Mouse (Mus musculus): ENCODE measurements at regions not wholly inside any gene's neighbourhood (a gene's known extent, or its start where the extent isn't known, plus 50 kb on each side); places are given as distances from the start of the nearest gene placed in this dataset.

DNA sequence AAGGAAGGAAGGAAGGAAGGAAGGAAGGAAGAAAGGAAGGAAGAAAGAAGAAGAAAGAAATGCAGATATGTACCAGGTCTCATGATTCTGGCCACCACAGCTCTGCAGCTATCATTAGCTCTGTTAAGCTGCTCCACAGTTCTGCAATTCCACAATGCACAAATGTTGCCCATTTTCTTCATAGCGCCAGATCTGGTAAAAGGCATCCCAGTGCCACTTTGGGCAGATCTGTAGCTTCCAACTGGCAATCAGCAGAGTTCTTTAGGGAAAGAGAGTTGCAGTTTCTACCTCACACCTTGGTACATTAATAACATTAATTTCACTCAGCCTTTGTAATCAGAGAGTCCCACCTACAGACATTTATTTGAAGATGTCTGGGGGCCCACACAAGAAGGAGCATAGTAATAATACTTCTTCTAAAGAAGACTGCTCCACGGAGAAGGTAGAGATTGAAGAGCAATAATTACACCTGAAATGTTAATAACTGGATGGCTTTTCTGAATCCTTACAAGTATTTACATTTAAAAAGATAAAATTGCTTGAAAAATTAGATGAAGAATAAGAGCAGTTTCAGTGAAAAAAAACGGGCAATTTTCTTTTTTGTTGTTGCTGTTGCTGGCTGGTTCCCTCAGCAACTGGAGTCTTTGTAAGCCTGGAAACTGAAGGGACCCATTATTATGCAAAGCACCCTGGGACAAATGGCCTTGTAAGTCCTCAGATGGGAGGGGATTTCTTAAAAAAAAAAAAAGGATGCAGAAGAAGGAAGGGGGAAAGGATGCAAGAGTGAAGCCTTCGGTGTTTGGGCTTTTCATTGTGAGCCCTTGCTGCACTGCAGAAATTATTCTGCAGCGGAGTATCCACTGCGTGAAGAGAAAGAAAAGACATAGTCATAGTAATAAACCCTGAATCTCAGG lies 418.1 kb upstream of the Nr5a2 start:
- DNase-seq: no peak

DNA sequence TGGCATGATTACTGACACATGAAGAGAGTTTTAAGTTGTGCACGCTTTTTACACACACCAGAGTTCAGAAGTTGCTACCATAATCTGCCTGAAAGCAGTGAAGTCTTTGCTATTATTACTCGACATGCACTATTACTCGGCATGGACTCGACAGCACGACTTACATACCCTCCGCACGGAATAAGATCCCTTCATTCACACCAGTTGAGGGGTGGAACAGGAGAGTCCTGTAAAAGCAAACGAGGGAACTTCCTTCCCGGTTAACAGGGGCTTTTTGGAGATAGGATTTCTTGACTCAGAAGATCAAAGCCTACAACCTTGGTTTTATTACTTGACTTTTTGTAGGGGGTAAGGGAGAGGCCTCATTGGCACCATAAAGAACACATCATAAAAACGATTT lies 416.4 kb upstream of the Nr5a2 start:
- DNase-seq: no peak

DNA sequence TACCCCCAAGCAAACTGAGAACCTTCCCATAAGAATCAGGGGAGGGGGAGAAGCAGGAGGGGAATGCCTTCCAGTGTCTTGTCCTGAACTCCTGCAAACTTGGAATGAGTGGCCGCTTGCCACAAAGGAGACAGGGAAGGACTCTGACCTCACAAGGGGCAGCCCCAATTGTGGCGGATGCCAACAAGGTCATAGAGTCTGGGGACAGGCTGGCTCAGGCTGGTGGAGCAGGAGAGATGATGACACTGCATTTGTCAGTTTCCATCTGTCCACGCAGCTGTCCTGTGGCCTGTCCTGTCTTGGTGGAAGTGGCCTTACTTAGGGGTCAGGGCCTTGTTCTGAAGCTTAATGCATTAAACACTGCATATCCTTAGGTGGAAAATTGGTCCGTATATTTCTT lies 414.4 kb upstream of the Nr5a2 start:
- no peak for DNase-seq

DNA sequence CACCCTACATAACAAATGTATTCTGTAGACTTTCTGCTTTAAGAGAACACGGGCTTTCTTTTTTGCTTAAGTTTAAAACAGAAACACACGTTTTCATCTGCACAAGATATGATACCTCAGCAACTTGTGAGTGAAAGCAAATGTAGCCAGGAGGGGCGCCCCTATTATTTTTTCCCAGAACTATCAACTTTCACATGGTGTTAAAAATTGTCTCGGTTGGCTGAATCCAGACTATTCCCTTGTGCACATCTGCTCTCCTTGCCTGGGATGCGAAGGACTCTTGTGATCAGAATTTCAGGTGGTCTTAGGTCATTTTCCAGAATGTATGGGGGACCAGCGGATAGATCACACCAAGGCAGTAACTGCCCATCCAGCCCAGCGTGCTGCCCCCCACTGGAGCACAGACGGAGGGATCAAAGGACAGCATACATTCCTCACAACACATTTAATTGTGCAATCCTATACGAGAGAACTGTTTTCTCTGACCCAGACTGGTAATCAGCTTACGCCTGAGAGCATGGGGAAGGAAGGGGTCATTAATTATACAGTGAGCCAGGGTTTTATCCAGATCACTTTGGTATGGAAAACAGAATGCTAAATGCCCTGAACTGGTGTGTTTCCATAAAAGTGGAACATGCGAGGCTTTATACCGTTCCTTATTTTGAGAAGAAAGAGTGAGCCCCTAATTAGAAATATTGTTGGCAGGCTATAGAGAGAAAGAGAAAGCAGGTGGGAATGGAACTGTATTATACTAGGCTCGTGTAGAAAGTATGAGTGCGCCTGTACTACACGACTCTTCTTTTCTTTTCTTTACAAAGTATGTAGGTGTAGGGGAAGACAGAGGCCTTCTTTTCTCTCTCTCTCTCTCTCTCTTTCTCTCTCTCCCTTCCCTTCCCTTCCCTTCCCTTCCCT lies 413.5 kb upstream of the Nr5a2 start:
- no peak for DNase-seq

DNA sequence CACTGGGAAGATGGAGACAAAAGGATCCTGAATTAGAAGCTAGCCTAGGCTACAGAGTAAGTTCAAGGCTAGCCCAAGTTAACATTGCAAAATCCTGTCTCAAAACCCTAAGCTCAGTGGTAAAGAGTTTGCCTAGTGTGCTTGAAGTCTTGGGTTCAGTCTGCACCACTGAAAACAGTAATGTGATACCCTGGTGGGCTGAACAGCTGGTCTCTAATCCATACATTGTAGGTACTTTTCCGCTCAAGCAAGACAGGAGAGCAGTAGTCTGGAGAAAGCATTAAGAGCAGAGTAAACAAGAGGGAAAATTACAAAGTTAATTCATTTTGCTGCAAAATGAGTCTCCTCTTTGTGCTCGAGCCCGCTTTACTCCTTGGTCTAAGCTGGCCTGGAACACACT lies 412.0 kb upstream of the Nr5a2 start:
- DNase-seq: no peak

DNA sequence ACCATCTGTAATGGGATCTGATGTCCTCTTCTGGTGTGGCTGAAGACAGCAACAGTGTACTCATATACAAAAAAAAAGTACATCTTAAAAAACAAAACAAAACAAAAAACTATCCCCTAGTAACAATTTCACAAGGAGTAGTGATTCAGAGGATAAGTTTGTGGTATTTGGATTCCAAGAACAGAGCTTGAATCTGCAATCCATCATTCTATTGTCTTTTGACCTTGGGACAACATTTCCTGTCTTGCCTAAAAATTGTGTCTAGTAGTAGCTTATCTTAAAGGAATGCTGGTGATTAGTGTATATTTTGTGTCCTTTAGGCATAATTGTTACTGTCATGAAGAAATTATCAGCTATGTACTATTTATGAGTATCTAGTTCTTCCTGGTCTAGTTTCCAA lies 404.1 kb upstream of the Nr5a2 start:
- no peak for DNase-seq

DNA sequence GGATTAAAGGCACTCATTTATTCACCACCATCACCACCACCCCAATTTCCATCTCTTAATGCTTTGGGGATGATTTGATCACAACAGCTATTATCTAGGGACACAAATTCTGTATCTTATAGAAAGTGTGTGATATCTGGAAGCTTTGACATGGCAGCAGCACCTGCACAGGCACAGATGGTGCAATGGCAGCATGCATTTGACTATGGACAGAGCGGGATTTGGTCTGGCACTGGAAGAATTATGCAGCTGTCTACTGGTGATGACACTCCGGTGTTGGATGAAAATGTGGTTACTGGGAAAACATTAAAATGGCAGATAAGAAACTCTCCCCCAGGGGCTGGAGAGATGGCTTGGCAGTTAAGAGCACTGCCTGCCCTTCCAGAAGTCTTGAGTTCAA lies 403.7 kb upstream of the Nr5a2 start:
- DNase-seq: no peak

DNA sequence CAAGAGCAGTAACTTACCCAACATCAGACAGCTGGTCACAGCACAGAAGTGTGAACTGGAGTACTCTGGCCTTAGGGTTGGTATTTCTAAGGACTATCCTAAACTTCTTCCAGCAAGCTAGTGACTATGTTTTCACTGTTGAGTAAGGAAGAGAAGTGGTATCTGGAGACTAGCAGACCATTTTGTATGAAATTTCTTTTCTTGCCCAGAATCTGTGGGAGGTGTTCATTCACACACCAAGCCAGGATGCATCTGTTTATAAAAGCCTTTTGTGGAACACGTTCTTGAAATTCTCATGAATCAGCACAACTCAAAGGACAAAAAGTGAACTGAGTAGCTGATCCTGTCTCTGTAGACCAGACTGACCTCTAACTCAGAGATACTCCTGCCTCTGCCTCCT lies 403.3 kb upstream of the Nr5a2 start:
- DNase-seq: no peak

DNA sequence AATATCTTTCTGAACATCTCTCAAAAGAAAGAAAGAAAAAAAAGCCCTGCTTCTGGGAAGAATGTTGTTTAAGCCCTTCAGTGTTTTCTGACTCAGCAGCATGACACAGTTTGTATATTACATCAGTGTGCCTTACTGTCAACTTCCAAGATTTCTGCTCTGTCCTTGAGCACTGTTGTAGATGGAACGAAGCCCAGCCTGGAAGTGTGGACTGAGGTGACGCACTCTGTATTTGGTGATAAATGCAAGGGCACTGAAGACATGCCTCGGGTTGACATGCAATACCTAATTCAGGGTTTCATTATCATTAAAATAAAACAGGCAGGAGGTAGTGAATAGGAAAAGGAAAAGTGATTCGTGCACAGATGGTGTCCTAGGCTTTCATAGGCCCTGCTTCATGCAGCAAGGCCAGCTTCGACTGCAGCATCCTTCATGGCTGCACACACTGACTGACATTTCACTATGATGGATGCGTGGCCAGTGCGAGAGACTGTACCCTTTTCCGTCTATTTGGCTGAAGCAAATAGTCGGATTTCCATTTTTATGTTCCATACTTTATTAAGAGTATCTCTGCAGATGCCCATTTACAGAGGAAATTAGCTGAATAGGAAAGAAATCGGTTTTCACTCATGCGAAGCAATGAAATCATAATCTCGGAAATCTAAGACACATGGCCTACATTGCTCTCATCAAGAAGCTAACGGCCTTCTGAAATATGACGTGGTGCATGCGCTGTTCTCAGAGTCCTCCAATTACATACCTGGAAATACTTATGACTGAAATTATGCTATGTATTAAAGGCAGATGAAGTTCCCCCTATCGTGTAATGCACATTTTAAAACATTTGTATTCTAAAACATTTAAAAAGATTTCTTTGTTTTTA lies 400.7 kb upstream of the Nr5a2 start:
- DNase-seq: no peak

DNA sequence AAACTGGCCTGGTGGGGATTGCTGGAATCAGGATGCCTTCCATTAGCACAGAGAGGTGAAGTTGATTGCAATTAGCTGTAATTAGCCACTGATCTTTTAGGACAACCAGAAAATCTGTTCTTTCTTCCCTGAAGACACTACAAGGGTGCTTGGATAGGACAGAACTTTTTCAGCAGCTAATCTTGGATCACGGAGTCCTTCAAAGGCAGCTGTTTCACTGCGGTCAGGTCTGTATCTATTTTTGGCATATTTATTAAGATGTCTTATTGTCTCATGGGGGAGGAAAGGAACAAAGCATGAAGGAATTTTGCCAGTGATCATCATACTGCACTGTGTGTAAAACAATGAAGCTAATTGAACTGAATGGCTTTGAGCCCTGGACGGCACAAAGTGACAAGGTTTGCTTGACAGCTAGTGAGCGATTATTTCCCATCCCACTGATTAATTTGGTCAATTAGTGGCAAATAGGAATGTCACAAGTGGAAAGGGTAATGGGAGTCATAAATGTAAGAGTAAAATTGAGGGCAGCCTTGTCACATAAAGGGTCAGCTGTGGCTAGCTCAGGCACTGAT lies 395.8 kb upstream of the Nr5a2 start:
- no peak for DNase-seq

DNA sequence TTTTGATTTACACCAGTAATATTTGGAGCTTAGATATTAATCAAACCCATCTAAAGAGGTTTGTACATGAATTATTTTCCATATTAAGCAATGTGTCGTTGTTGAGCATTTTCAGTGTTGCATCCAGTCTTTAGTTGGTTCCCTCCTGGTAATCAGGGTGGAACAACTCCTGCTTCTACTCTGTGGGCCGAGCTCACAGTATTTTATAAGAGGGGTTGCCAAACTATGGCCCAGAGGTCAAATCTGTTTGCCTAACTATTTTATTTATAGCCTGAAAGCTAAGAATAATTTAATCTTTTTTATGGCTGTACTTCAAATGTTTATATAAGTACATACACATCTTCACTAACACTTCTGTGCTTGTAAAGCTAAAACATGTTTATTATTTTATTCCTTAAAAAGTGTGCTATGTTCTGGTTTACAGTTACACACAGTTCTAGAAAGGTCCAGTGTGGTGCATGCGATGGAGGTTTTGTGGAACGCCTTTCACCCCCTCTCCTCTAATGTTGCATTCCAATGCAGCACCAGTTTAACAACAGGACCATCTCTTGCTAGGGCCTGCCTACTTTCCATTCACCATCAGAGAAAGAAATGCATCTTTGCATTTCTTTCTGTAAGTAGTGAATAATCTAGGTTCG lies 392.3 kb upstream of the Nr5a2 start:
- no peak for DNase-seq

DNA sequence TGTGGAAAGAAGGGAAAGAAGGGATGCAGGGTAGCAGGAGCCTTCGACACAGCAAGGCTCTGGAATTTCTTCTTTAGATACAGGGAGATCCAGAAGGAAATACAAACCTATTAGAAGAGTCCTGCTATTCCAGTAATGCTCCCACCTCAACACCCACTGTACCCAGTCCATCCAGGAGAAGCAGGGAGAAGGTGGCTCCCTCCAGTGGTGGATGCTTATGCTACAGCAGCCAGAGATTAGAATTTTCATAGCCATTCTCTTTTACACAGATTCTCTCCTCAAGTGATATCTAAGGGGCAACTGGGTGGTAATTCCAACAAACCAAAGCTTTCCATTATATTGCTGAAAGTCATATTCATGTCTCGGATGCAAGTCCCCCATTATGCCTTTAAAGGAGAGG lies 373.9 kb upstream of the Nr5a2 start:
- DNase-seq: peak; percentile 12

DNA sequence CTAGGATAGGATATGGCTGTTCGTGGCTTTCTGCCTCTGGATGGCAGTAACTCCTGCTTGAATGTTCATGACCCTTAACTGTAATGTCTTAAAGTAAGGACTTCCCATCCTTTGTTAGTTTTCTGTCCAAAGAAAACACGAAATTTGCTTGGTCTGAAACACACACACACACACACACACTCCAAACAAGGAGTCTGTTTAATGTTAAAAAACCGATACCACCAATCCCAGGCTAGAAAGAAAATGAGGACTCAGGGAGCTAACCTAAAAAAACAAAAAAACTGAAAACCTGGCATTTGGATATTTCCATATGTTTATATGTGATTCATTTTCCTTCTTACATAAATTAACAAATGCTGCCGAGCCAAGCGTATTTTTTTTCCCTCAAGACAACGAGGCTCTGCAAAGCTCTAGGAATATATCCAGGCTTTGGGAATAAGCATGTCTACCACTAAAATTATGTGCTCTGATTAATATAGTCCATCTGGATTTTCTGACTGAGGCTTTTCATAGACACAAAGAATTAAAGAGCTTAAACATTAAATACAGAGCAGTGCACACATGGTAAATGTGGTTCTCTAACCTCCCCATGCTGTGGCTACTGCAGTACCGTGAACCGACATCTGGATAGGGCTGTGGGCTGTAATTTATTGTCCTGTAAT lies 372.0 kb upstream of the Nr5a2 start:
- peak; percentile 61 for DNase-seq

DNA sequence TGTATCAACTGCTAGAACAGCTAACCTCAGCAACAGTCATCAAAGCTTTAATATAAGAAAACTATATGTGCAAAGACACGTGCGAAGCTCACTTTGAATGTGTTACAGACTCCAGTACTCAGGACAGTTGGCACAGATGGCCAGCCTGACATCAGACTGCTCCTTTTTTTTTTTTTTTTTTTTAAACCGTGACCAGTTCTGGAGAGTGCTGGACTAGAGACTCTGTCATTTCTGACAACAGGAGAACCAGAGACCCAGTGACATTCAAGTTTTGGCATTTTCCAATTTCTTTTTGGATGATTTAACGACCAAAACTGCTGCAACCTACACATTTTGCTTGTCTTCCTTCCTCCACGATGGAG lies 371.5 kb upstream of the Nr5a2 start:
- no peak for DNase-seq

DNA sequence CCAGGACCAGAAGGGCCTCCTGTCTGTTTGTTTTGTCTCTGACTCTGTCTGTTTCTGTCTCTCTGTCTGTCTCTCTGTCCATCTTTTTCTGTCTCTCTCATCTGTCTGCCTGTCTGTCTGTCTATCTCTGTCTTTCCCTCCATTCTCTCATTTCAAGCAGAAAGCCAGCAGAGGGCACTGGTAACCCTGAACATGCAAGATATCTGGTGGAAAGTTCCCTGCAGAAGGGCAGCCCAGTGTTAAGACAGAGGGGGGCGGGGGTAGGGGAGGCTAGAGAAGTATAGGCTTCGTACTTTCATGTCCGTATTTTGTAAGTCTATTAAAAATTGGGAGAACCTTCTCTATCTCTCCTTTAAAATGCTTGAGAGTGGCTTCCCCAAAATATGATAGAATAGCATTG lies 370.4 kb upstream of the Nr5a2 start:
- DNase-seq: peak; percentile 77

DNA sequence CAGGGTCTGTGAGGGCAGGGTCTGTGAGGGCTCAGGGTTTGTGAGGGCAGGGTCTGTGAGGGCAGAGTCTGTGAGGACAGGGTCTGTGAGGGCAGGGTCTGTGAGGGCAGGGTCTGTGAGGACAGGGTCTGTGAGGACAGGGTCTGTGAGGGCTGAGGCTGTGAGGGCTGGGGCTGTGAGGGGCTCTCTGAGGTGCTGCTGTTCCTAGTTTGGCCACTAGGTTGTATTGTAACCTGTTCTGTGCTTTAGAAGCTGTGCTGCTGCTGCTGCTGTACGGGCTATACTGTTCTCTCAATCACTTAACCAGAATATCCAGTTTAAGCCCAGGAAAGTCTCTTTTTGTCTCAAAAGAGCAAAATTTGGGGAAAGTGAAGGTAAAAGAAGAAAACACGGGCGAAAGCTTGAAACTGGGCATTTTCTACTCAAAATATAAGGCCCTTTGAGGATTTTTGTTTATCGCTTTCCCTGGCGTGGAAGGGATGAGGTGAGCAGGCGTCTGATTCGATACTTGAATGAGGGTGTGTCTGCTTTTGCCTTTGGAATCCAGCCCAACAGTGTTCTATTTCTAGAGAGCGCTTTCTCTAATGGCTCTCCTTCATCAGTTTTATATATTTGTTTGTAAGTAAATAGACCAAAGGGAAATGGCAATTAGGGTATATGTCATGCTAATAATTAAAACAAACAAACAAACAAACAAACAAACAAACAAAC lies 363.8 kb upstream of the Nr5a2 start:
- peak; percentile 33 for DNase-seq

DNA sequence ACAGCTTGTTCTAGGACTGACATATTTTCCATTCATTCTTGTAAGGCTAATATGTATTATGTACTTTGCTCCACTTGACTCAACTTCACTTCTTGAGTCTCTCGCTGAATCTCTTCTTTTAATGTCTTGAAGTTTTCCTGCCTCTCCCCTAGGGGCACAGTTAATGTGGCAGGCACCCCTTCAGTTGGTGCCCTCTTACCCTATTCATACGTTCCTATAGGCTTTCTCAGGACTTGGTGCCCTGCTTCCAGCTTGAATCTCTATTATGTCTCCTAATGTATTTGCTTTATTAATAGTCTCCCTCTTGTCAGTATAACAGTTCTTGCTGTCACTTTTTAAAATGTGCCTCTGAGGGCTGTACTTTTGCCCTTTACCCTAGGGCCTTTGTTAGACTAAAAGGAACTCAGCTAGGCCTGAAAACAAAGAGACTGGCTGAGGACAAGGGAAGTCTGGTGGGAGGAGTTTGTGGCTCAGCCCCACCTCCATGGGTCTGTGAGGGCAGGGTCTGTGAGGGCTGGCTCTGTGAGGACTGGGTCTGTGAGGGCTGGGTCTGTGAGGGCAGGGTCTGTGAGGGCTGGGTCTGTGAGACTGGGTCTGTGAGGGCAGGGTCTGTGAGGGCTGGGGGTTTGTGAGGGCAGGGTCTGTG lies 362.9 kb upstream of the Nr5a2 start:
- peak; percentile 13 for DNase-seq

DNA sequence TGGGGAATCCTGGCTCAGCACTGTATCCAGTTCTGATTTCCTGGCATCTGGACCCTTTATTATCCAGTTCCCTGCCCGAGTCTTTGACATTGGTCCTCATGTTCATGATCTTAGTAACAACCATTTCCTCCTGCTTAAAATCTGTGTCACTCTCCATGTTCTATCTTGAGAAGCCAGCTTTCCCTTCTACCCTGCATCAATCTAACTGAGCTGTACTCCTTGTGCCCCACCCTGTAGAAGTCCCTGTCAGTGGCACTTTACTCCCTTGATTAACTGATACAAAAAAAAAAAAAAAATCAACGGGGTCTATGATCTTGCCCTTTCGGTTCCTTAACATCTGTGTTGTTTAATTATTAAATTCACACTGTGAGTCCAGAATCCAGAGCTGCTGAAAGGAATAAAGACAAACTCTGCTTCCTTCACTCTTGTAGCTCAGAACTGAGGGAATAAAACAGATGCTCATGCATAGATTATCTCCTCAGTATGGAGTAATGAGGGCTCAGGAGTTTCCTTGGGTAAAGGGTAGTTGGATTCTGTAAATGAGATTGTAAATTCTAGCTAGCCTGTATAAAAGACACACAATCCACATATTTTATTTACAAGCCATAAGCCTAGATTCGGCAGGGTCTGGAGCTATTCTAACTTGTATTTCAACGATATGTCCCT lies 342.6 kb upstream of the Nr5a2 start:
- DNase-seq: no peak

DNA sequence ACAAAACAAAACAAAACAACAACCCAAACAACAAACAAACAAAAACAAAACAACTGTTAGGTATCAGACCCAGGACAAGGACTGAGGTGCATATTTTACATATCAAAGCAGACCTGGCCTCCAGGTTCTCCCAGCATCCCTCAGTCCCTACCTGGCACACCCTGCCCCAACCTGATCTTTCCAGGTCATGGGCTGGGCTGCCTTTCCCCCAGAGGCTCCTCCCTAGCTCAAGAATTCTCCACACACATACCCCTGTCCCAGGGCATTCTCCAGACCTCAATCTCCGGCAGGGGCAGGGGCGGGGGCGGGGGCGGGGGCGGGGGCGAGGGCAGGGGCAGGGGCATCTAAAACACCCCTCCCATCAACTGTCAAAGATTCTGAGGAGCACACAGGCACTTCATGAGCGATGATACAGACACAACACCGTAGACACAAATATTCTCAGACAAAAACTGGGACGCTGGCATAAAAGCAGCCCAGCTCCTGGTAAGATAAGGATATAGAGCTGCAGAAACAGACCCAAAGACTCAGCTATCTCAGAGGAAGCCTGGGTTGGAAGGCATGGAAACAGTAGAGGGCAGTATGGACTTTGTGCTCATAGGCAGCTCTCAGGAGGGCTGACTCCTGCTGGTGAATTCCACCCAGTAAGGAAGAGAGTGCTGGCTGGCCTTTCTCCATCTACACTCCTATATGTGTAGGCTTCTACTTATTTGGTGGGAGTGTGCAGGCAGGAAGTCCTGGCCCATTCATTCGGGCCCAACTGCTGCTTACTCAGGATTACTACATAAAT lies 337.7 kb upstream of the Nr5a2 start:
- DNase-seq: no peak
